Mouse (Mus musculus): ENCODE results near the gene Pip4k2b. TPM values are rescaled to one million over a fixed set of nuclear protein-coding genes. Genes with fewer than 3 reads are reported as not detected.
A peak's percentile ranks its signal among the peaks of the same experiment; 100 is the strongest.

Gene Pip4k2b
- polyA plus RNA-seq, 1 experiment from 2014 or later: 1.1 TPM

DNA sequence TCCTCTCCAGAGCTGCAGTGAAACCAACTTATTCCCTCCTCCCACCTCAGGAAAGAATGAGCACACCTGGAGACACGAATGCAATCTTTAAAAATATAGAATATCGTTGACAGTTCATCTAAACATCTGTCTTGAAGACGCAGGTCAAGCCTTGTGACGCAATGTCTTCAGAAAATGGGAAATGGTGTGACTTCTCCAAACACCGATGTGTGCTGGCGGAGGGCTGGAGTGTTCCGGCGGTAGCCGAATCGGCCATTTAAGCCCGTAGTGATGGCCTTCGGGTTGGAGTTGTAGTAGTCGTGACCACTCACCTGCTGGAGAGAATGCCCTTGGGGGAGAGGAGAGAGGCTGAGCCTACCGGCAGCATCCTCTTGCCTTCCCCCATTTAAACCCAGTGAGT is 26.9 kb upstream of the Pip4k2b start:
- Histone ChIP-seq H3K9me3 (ENCODE audit: control insufficient read depth, low read length) (no peaks in the 10 kb centered on the region), H3K4me2 (ENCODE audit: low read length) (no peak overlapping the region), H3K9ac (ENCODE audit: low read length) (no peak overlapping the region), H3K27ac (replicated peaks in 1 of 2; ENCODE audit: control insufficient read depth in 1 of 2, insufficient read depth in 1 of 2, low read depth in 2 of 2, low read length in 2 of 2) (no peak overlapping the region), H3K4me3 (ENCODE audit: control insufficient read depth in 1 of 2, insufficient read depth in 1 of 2, low read depth in 1 of 2, low read length in 2 of 2) (no peak overlapping the region), H3K36me3 (ENCODE audit: control insufficient read depth, insufficient read depth, low read length) (peaks cover 11% of the 10 kb centered on the region), H3K4me1 (ENCODE audit: control insufficient read depth in 2 of 2, insufficient read depth in 2 of 2, low read length in 2 of 2) (no peaks in the 10 kb centered on the region), H3K27me3 (ENCODE audit: control insufficient read depth, insufficient read depth, low read length) (no peaks in the 10 kb centered on the region)
- 74% methylated on average over 14 of the region's 14 CpGs for WGBS
- no peak for ATAC-seq (ENCODE audit: insufficient number of reproducible peaks, insufficient read depth, low FRiP score, low read depth)

DNA sequence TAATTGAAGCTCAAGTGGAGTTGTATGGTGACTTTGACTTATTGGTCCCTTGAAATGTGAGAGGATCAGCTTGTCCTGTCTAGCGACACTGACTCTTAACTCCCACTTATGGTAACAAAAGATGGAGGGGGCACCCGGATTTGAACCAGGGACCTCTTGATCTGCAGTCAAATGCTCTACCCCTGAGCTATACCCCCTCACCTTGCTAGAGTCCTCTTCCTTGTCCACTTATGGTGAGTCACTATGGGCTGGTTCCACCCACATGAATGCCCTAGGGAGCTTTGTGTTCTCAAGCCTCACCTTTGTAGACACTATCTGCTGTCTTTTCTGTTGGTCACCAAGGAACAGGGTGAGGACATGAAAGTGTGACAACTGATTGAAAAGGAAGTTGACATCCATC is 25.2 kb upstream of the Pip4k2b start:
- no peak overlapping the region for H3K9ac ChIP-seq (ENCODE audit: low read length)
- H3K36me3 ChIP-seq (ENCODE audit: control insufficient read depth, insufficient read depth, low read length): no peaks in the 10 kb centered on the region
- no peaks in the 10 kb centered on the region for H3K27me3 ChIP-seq (ENCODE audit: control insufficient read depth, insufficient read depth, low read length)
- no peaks in the 10 kb centered on the region for H3K9me3 ChIP-seq (ENCODE audit: control insufficient read depth, low read length)
- no peak overlapping the region for H3K4me3 ChIP-seq (ENCODE audit: control insufficient read depth in 1 of 2, insufficient read depth in 1 of 2, low read depth in 1 of 2, low read length in 2 of 2)
- H3K27ac ChIP-seq (replicated peaks in 1 of 2; ENCODE audit: control insufficient read depth in 1 of 2, insufficient read depth in 1 of 2, low read depth in 2 of 2, low read length in 2 of 2): no peak overlapping the region
- no peak for ATAC-seq (ENCODE audit: insufficient number of reproducible peaks, insufficient read depth, low FRiP score, low read depth)
- no peak overlapping the region for H3K4me2 ChIP-seq (ENCODE audit: low read length)
- H3K4me1 ChIP-seq (ENCODE audit: control insufficient read depth in 2 of 2, insufficient read depth in 2 of 2, low read length in 2 of 2): peaks cover 0 to 9% of the 10 kb centered on the region in 2 experiments; a peak in 2 of 4 replicates
- WGBS: 22% methylated on average over 2 of the region's 2 CpGs

DNA sequence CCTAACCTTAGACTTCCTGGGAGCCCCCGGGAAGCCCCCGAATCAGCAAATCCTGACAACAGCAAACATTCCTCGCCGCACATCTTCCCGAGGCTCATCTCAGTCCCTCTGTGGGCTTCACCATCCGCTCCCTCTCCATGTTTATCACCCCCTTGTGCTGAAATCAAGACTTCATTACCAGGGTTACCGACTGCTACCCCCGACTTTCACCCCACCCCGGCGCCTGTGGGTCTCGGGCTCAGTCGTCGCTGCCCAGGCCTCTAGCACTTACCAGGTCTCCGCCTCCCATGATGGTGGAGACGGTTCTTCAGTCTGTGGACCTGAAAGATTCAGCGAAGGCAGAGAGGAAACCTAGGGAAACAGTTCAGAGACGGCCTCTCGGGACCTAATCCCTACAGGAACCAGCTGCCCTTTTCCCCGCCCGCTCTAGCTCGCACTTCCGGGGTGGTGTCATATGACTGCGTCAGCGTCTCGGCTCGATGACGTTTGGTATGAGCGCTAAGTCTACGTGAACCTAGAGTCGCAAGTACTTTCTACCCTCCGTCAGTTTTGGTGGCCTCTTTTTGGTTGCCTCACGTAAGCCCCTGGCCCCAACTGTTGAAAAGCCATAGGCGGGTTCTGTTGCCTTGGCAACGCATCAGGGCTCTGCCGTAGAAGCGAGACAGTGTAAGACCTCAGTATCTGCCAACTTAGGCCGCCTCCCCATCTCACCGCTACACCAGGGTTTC is 21.8 kb upstream of the Pip4k2b start, which contains the start of gene Cwc25:
Gene Cwc25 (minus strand): TSS at position 403 of the 728 bp plus-strand sequence.
- Histone ChIP-seq H3K9me3 (ENCODE audit: control insufficient read depth, low read length) (no peaks in the 10 kb centered on the region), H3K4me3 (ENCODE audit: control insufficient read depth in 1 of 2, insufficient read depth in 1 of 2, low read depth in 1 of 2, low read length in 2 of 2) (peak within 1 kb of the TSS; percentile 75 to 97), H3K27ac (replicated peaks in 1 of 2; ENCODE audit: control insufficient read depth in 1 of 2, insufficient read depth in 1 of 2, low read depth in 2 of 2, low read length in 2 of 2) (peak within 1 kb of the TSS; percentile 77 to 95), H3K27me3 (ENCODE audit: control insufficient read depth, insufficient read depth, low read length) (no peaks in the 10 kb centered on the region), H3K36me3 (ENCODE audit: control insufficient read depth, insufficient read depth, low read length) (peaks cover 31% of the 10 kb centered on the region), H3K9ac (ENCODE audit: low read length) (peak within 1 kb of the TSS; percentile 92), H3K4me2 (ENCODE audit: low read length) (peak within 1 kb of the TSS; percentile 88), H3K4me1 (ENCODE audit: control insufficient read depth in 2 of 2, insufficient read depth in 2 of 2, low read length in 2 of 2) (peaks cover 0 to 9% of the 10 kb centered on the region in 2 experiments; a peak in 2 of 4 replicates)
- peak; percentile 89 for ATAC-seq (ENCODE audit: insufficient number of reproducible peaks, insufficient read depth, low FRiP score, low read depth)
- WGBS: under 1% methylated on average over 38 of the region's 38 CpGs

DNA sequence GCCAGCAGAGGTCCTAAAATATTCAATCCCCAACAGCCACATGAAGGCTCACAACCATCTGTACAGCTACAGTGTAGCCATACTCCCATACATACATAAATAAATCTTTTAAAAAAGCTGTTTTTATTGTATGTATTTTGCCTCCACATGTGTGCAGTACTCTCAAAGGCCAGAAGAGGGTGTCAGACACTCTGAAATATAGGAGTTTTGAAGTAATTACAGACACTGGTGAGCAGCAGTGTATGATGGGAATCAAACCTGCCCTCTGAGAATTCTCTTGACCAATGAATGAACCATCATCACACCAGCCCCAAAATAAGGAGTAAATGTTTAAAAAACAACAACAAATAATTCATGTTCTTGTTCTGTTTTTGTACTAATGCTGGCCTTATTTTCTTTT is 17.1 kb upstream of the Pip4k2b start:
- no peaks in the 10 kb centered on the region for H3K9me3 ChIP-seq (ENCODE audit: control insufficient read depth, low read length)
- no peak overlapping the region for H3K27ac ChIP-seq (replicated peaks in 1 of 2; ENCODE audit: control insufficient read depth in 1 of 2, insufficient read depth in 1 of 2, low read depth in 2 of 2, low read length in 2 of 2)
- H3K4me1 ChIP-seq (ENCODE audit: control insufficient read depth in 2 of 2, insufficient read depth in 2 of 2, low read length in 2 of 2): peaks cover 0 to 9% of the 10 kb centered on the region in 2 experiments; a peak in 2 of 4 replicates
- peaks cover 73% of the 10 kb centered on the region for H3K36me3 ChIP-seq (ENCODE audit: control insufficient read depth, insufficient read depth, low read length)
- H3K9ac ChIP-seq (ENCODE audit: low read length): no peak overlapping the region
- no peak overlapping the region for H3K4me3 ChIP-seq (ENCODE audit: control insufficient read depth in 1 of 2, insufficient read depth in 1 of 2, low read depth in 1 of 2, low read length in 2 of 2)
- H3K27me3 ChIP-seq (ENCODE audit: control insufficient read depth, insufficient read depth, low read length): no peaks in the 10 kb centered on the region
- ATAC-seq (ENCODE audit: insufficient number of reproducible peaks, insufficient read depth, low FRiP score, low read depth): no peak
- no peak overlapping the region for H3K4me2 ChIP-seq (ENCODE audit: low read length)

DNA sequence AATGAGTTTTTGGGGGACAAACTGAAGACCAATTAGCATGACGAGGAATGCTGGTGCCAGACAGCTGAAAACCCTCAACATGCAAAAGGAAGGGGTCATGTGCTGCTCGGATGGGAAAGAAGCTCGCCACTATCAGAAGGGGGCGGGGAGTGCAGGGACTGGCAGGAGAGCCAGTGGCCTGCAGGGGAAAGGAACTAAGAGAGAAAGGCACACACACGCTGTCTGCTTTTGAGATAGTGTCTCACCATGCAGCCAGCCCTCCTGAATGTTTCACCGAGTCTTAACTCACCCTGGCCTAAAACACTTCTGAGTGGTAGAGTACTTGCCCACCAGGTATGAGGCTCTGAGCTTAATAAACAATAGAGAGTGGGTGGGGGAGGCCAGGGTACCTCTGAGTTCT is 14.4 kb upstream of the Pip4k2b start:
- H3K4me3 ChIP-seq (ENCODE audit: control insufficient read depth in 1 of 2, insufficient read depth in 1 of 2, low read depth in 1 of 2, low read length in 2 of 2): no peak overlapping the region
- H3K9me3 ChIP-seq (ENCODE audit: control insufficient read depth, low read length): no peaks in the 10 kb centered on the region
- no peak for ATAC-seq (ENCODE audit: insufficient number of reproducible peaks, insufficient read depth, low FRiP score, low read depth)
- 74% methylated on average over 6 of the region's 6 CpGs for WGBS
- H3K27me3 ChIP-seq (ENCODE audit: control insufficient read depth, insufficient read depth, low read length): no peaks in the 10 kb centered on the region
- H3K4me2 ChIP-seq (ENCODE audit: low read length): no peak overlapping the region
- H3K9ac ChIP-seq (ENCODE audit: low read length): no peak overlapping the region
- H3K36me3 ChIP-seq (ENCODE audit: control insufficient read depth, insufficient read depth, low read length): peaks cover 91% of the 10 kb centered on the region
- H3K4me1 ChIP-seq (ENCODE audit: control insufficient read depth in 2 of 2, insufficient read depth in 2 of 2, low read length in 2 of 2): no peaks in the 10 kb centered on the region
- H3K27ac ChIP-seq (replicated peaks in 1 of 2; ENCODE audit: control insufficient read depth in 1 of 2, insufficient read depth in 1 of 2, low read depth in 2 of 2, low read length in 2 of 2): no peak overlapping the region

DNA sequence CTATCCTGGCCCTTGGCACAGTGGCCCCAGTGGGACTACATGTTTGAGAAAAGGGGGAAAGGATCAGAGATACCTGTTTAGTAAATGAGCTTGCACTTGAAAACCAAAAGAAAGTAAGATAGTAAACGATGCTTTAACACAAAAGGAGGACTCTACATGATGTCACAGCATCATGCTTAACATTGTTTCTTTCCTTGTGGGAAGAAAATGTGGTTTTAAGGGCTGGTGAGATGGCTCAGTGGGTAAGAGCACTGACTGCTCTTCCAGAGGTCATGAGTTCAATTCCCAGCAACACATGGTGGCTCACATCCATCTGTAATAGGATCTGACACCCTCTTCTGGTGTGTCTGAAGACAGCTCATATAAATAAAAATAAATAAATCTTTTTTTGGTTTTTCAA is 13.6 kb upstream of the Pip4k2b start:
- H3K4me3 ChIP-seq (ENCODE audit: control insufficient read depth in 1 of 2, insufficient read depth in 1 of 2, low read depth in 1 of 2, low read length in 2 of 2): no peak overlapping the region
- H3K4me2 ChIP-seq (ENCODE audit: low read length): no peak overlapping the region
- ATAC-seq (ENCODE audit: insufficient number of reproducible peaks, insufficient read depth, low FRiP score, low read depth): no peak
- H3K9ac ChIP-seq (ENCODE audit: low read length): no peak overlapping the region
- 91% methylated on average over 1 of the region's 1 CpGs for WGBS
- no peaks in the 10 kb centered on the region for H3K4me1 ChIP-seq (ENCODE audit: control insufficient read depth in 2 of 2, insufficient read depth in 2 of 2, low read length in 2 of 2)
- H3K27ac ChIP-seq (replicated peaks in 1 of 2; ENCODE audit: control insufficient read depth in 1 of 2, insufficient read depth in 1 of 2, low read depth in 2 of 2, low read length in 2 of 2): no peak overlapping the region
- H3K9me3 ChIP-seq (ENCODE audit: control insufficient read depth, low read length): no peaks in the 10 kb centered on the region
- H3K36me3 ChIP-seq (ENCODE audit: control insufficient read depth, insufficient read depth, low read length): peaks cover 92% of the 10 kb centered on the region
- H3K27me3 ChIP-seq (ENCODE audit: control insufficient read depth, insufficient read depth, low read length): no peaks in the 10 kb centered on the region

DNA sequence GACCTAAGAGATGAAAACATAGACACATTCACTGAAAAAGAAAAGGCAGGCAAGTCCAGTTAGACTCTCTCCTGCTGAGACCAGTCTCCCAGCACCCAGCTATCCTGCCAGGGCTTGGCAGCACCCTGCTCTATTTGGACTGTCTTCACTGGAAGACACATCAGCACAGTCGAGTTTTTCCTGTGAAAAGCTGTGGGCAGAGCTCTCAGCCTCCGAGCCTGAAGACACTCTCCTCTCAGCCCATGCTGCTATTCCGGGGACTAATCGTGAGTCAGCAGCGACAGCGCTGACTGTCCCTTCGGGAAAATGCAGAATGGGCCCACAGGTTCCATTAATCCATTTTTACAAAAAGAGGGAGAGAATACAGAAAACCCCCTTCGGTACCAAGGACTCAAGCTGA is 8.8 kb upstream of the Pip4k2b start:
- Histone ChIP-seq H3K27me3 (ENCODE audit: control insufficient read depth, insufficient read depth, low read length) (no peaks in the 10 kb centered on the region), H3K4me3 (ENCODE audit: control insufficient read depth in 1 of 2, insufficient read depth in 1 of 2, low read depth in 1 of 2, low read length in 2 of 2) (no peak overlapping the region), H3K9me3 (ENCODE audit: control insufficient read depth, low read length) (no peaks in the 10 kb centered on the region), H3K4me2 (ENCODE audit: low read length) (no peak overlapping the region), H3K9ac (ENCODE audit: low read length) (no peak overlapping the region), H3K36me3 (ENCODE audit: control insufficient read depth, insufficient read depth, low read length) (peaks cover 95% of the 10 kb centered on the region), H3K27ac (replicated peaks in 1 of 2; ENCODE audit: control insufficient read depth in 1 of 2, insufficient read depth in 1 of 2, low read depth in 2 of 2, low read length in 2 of 2) (no peak overlapping the region), H3K4me1 (ENCODE audit: control insufficient read depth in 2 of 2, insufficient read depth in 2 of 2, low read length in 2 of 2) (no peaks in the 10 kb centered on the region)
- WGBS: 91% methylated on average over 8 of the region's 8 CpGs
- ATAC-seq (ENCODE audit: insufficient number of reproducible peaks, insufficient read depth, low FRiP score, low read depth): no peak

DNA sequence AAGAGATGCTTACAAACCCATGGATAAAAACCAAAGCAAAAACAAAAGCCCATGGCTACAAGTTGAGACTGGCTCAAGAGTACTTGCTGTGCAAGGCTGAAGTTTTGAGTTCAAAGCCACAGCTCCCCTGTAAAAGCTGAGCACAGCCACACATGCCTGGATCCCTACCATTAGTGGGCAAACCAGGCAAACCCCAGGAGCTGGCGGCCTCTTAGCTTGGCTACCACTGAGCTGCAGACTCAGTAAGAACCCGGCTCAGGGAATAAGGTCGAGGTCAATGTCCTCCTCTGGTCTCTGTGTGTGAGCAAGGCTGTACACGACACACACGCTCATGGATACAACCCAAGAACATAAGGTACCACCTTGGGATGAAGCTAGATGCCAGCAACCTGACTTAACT is 4.0 kb upstream of the Pip4k2b start:
- ATAC-seq (ENCODE audit: insufficient number of reproducible peaks, insufficient read depth, low FRiP score, low read depth): no peak
- Histone ChIP-seq H3K36me3 (ENCODE audit: control insufficient read depth, insufficient read depth, low read length) (peaks cover 72% of the 10 kb centered on the region), H3K4me2 (ENCODE audit: low read length) (no peak overlapping the region), H3K9ac (ENCODE audit: low read length) (no peak overlapping the region), H3K9me3 (ENCODE audit: control insufficient read depth, low read length) (no peaks in the 10 kb centered on the region), H3K4me1 (ENCODE audit: control insufficient read depth in 2 of 2, insufficient read depth in 2 of 2, low read length in 2 of 2) (peaks cover 1 to 6% of the 10 kb centered on the region in 2 experiments), H3K27me3 (ENCODE audit: control insufficient read depth, insufficient read depth, low read length) (no peaks in the 10 kb centered on the region), H3K4me3 (ENCODE audit: control insufficient read depth in 1 of 2, insufficient read depth in 1 of 2, low read depth in 1 of 2, low read length in 2 of 2) (no peak overlapping the region), H3K27ac (replicated peaks in 1 of 2; ENCODE audit: control insufficient read depth in 1 of 2, insufficient read depth in 1 of 2, low read depth in 2 of 2, low read length in 2 of 2) (no peak overlapping the region)
- WGBS: 84% methylated on average over 5 of the region's 5 CpGs

All from heart, embryonic 14.5 days (tissue).